Mouse (Mus musculus) C2C12 (cell line): ENCODE data around the gene Smad9.

Experiments used
- CEBPB ChIP-seq: IDR thresholded peaks from one replicate; pipeline ENCODE4 v1.6.1; 2011; ENCODE audit warnings: low read depth, mild to moderate bottlenecking, control low read depth, moderate library complexity
- CTCF ChIP-seq: IDR thresholded peaks from one replicate; pipeline ENCODE4 v1.5.1; 2011; ENCODE audit not compliant: control insufficient read depth, insufficient read depth, insufficient read length
- FOSL1 ChIP-seq: IDR thresholded peaks from one replicate; pipeline ENCODE4 v1.8.0; 2011; ENCODE audit warnings: mild to moderate bottlenecking, low read length; ENCODE audit not compliant: poor library complexity, insufficient read depth, severe bottlenecking
- MAX ChIP-seq: IDR thresholded peaks from one replicate; pipeline ENCODE4 v1.6.1; 2011; ENCODE audit warnings: mild to moderate bottlenecking, control low read depth
- MYOD1 ChIP-seq: IDR thresholded peaks from one replicate; pipeline ENCODE4 v1.6.1; 2011; ENCODE audit warnings: low read depth; ENCODE audit not compliant: control insufficient read depth, insufficient read length
- MYOG ChIP-seq: IDR thresholded peaks from one replicate; pipeline ENCODE4 v1.6.1; 2011; ENCODE audit not compliant: control insufficient read depth, insufficient read length; ENCODE audit errors: extremely low read depth
- USF1 ChIP-seq: IDR thresholded peaks from one replicate; pipeline ENCODE4 v1.6.1; 2011; ENCODE audit warnings: low read depth, mild to moderate bottlenecking, control low read depth, moderate library complexity

DNA sequence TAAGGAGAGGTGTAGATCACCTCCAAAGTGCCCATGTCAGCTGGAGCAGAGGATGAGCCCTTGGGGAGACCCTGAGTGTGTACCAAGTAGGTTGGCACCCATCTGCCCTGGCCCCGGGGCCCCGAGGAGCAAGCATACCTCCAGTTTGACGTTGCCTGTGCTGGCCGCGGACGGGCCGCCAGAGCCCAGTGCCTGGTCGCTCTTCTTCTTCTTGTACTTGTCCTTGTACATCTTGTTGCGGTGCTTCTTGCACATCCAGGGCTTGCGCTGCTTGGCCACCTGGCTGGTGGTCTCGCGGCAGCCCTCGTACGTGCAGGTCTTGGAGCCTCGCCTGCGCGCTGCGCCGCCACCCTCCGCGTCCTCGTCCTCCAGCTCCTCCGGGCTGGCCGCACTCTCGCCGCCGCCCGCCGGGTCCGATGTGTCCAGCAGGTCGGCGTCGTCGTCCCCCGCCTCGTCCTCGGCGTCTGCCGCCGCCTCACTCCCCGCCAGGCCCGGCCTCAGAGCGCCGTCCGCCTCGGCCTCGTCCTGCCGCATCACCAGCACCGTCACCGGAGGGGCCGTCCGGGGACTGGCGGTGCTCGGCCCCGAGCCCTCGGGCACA lies 51.8 kb downstream of the Smad9 start:
- no peak for TF ChIP-seq CTCF
- TF ChIP-seq CEBPB: no peak
- TF ChIP-seq USF1: no peak
- no peak for TF ChIP-seq MAX
- TF ChIP-seq MYOD1: no peak
- TF ChIP-seq MYOG: no peak
- TF ChIP-seq FOSL1: no peak
